Mouse (Mus musculus) brain, embryonic 14.5 days (tissue): ENCODE measurements around the gene Avl9.

Experiments
- CTCF ChIP-seq: fragments of 200-500 bp; IDR thresholded peaks from 2 replicates; pipeline ENCODE4 v1.5.1; 2012; ENCODE audit warnings: inconsistent platforms, mild to moderate bottlenecking, moderate library complexity, borderline replicate concordance; ENCODE audit not compliant: insufficient read depth, insufficient read length; ENCODE audit errors: extremely low read depth
- POLR2A ChIP-seq: fragments of 200-500 bp; IDR thresholded peaks from 2 replicates; pipeline ENCODE4 v1.6.1; 2012; ENCODE audit warnings: mild to moderate bottlenecking, inconsistent platforms, borderline replicate concordance; ENCODE audit not compliant: poor library complexity, insufficient read depth, insufficient read length, severe bottlenecking; ENCODE audit errors: extremely low read depth

- no peak for TF ChIP-seq CTCF
- TF ChIP-seq POLR2A, result no peak
These were observed 61.1 kb downstream of the Avl9 start for GRCm38 (mm10) chr6:56775816-56776215.
